In genomic region chr16:13022875-13023274, GRCm38 (mm10) we compare ENCODE assay signal across 9 mouse cellular contexts.
DNase-seq lines count a peak whose midpoint lies in the region; ATAC-seq lines count a peak whose summit lies in the region.
"Had no signal": no experiment of that assay in that cellular context is flagged by ENCODE, and none has a peak within 500 bp of the region (broad histone marks: within the 10 kb centered on the region; RNA-seq: fewer than 3 reads in every experiment).

No protein-coding gene starts in this region.

- H3K27me3 ChIP-seq in midbrain, embryonic 13.5 days: no peaks in the 10 kb centered on the region
- H3K27me3 ChIP-seq: neural tube, embryonic 12.5 days had no signal

- no peaks in the 10 kb centered on the region for H3K4me1 ChIP-seq in midbrain, embryonic 13.5 days (replicated peaks)
- H3K4me1 ChIP-seq: neural tube, embryonic 12.5 days had no signal

- ATAC-seq in common myeloid progenitor, adult 5-6 weeks (replicated peaks; ENCODE audit: low read depth, poor library complexity, severe bottlenecking): 0 out of 2 replicates have a peak, but pooled peaks have one; percentile 60
- no peak for ATAC-seq in midbrain, embryonic 13.5 days

- no peak overlapping the region for H3K4me3 ChIP-seq in midbrain, embryonic 13.5 days (replicated peaks)
- H3K4me3 ChIP-seq: neural tube, embryonic 12.5 days had no signal

- no peak overlapping the region for H3K4me2 ChIP-seq in midbrain, embryonic 13.5 days (replicated peaks)
- H3K4me2 ChIP-seq: neural tube, embryonic 12.5 days had no signal

- H3K9me3 ChIP-seq in midbrain, embryonic 13.5 days: no peaks in the 10 kb centered on the region
- H3K9me3 ChIP-seq: neural tube, embryonic 12.5 days had no signal

- no peak overlapping the region for H3K27ac ChIP-seq in midbrain, embryonic 13.5 days
- H3K27ac ChIP-seq: neural tube, embryonic 12.5 days had no signal

- peak; percentile 36 for DNase-seq in gastrocnemius, postnatal 10 days
- no peak for DNase-seq in gastrocnemius, postnatal 25 days
- peak; percentile 44 for DNase-seq in right cerebral cortex, postnatal 4 days
- DNase-seq in right cerebral cortex, postnatal 10 days (ENCODE audit: low spot score in 2 of 2): no peak
- peak; percentile 41 for DNase-seq in retina, embryonic 14.5 days (ENCODE audit: low spot score)
- no peak for DNase-seq in yolk sac, embryonic 10.5 days (ENCODE audit: low spot score)

- H3K9ac ChIP-seq in midbrain, embryonic 13.5 days (replicated peaks): no peak overlapping the region
- H3K9ac ChIP-seq: neural tube, embryonic 12.5 days had no signal

- H3K36me3 ChIP-seq in midbrain, embryonic 13.5 days: no peaks in the 10 kb centered on the region
- H3K36me3 ChIP-seq: neural tube, embryonic 12.5 days had no signal

- WGBS in midbrain, embryonic 13.5 days: 56% methylated on average over 4 of the region's 4 CpGs

Comparison
In these comparisons a context has a peak if more than half of its experiments do, and no peak if none do; other contexts are left out.
1. DNase-seq: peak in gastrocnemius, postnatal 10 days (single experiment), right cerebral cortex, postnatal 4 days (single experiment) and retina, embryonic 14.5 days (single experiment); none in gastrocnemius, postnatal 25 days (single experiment), right cerebral cortex, postnatal 10 days (0 of 2) and yolk sac, embryonic 10.5 days (single experiment).